Mouse (Mus musculus) granulocyte monocyte progenitor cell, adult 5-6 weeks (primary cell): ENCODE measurements at regions not wholly inside any gene's neighbourhood (a gene's known extent, or its start where the extent isn't known, plus 50 kb on each side); places are given as distances from the start of the nearest gene placed in this dataset.
"Not testable (repeated sequence)": the region's sequence is repeated elsewhere in the genome, so short reads cannot be mapped to it uniquely, and the experiment has no call there.

Experiments used
- ATAC-seq: replicated peaks from 2 replicates; pipeline ENCODE4 v1.8.0; 2016; ENCODE audit warnings: mild to moderate bottlenecking, moderate TSS enrichment, inconsistent platforms; ENCODE audit not compliant: poor library complexity, severe bottlenecking

- peak; percentile 60 for ATAC-seq
These were observed 79.3 kb downstream of the Cpn2 start for GRCm38 (mm10) chr16:30187907-30188414.

GRCm38 (mm10) chr16:30188769-30189430 lies 78.4 kb downstream of the Cpn2 start:
- ATAC-seq, result no peak

- ATAC-seq, result no peak
These were observed 76.9 kb downstream of the Cpn2 start for GRCm38 (mm10) chr16:30190351-30190750.

GRCm38 (mm10) chr16:30190935-30191514 lies 76.3 kb downstream of the Cpn2 start:
- ATAC-seq, result no peak

GRCm38 (mm10) chr16:30193294-30194261 lies 73.7 kb downstream of the Cpn2 start:
- ATAC-seq, result no peak

GRCm38 (mm10) chr16:30194836-30195235 lies 72.5 kb downstream of the Cpn2 start:
- no peak for ATAC-seq

- ATAC-seq, result not testable (repeated sequence)
These were observed 71.4 kb downstream of the Cpn2 start for GRCm38 (mm10) chr16:30195859-30196258.

GRCm38 (mm10) chr16:30197351-30197750 lies 69.9 kb downstream of the Cpn2 start:
- no peak for ATAC-seq

GRCm38 (mm10) chr16:30199836-30200235 lies 67.5 kb downstream of the Cpn2 start:
- no peak for ATAC-seq

- no peak for ATAC-seq
These were observed 63.2 kb downstream of the Cpn2 start for GRCm38 (mm10) chr16:30204144-30204543.

- no peak for ATAC-seq
These were observed 61.9 kb downstream of the Cpn2 start for GRCm38 (mm10) chr16:30205314-30205815.

GRCm38 (mm10) chr16:30205816-30206356 lies 61.4 kb downstream of the Cpn2 start:
- ATAC-seq, result no peak
